Mouse (Mus musculus) forebrain, embryonic 16.5 days (tissue): Measurements from ENCODE around the gene Kcnd1. TPM values are rescaled to one million over a fixed set of nuclear protein-coding genes. Genes with fewer than 3 reads are reported as not detected.
A peak's percentile ranks its signal among the peaks of the same experiment; 100 is the strongest.

Experiments
- ATAC-seq: fragments of 200-750 bp; cut with Nextera tagmentation; 2 replicates; pipeline ENCODE4 v1.8.0; 2017; ENCODE audit warnings: mild to moderate bottlenecking, moderate library complexity
- H3K27ac ChIP-seq: fragments of 300-500 bp; sonication (generic); 2 replicates; pipeline ENCODE4 v1.5.1; 2014; ENCODE audit warnings: low read length, control low read depth
- H3K27me3 ChIP-seq: fragments of 300-500 bp; sonication (generic); replicated peaks from 2 replicates; pipeline ENCODE4 v1.6.1; 2014; ENCODE audit warnings: low read length; ENCODE audit not compliant: control insufficient read depth, insufficient read depth
- H3K36me3 ChIP-seq: fragments of 300-500 bp; sonication (generic); 2 replicates; pipeline ENCODE4 v1.6.1; 2014; ENCODE audit not compliant: control insufficient read depth, insufficient read depth
- H3K4me1 ChIP-seq: fragments of 300-500 bp; sonication (generic); replicated peaks from 2 replicates; pipeline ENCODE4 v1.6.1; 2014; ENCODE audit warnings: low read length; ENCODE audit not compliant: control insufficient read depth, insufficient read depth
- H3K4me2 ChIP-seq: fragments of 300-500 bp; sonication (generic); 2 replicates; pipeline ENCODE4 v1.6.1; 2014; ENCODE audit warnings: mild to moderate bottlenecking, low read length, control low read depth
- H3K4me3 ChIP-seq: fragments of 300-500 bp; sonication (generic); replicated peaks from 2 replicates; pipeline ENCODE4 v1.5.1; 2014; ENCODE audit warnings: mild to moderate bottlenecking, low read length, control low read depth
- H3K9ac ChIP-seq: fragments of 300-500 bp; sonication (generic); replicated peaks from 2 replicates; pipeline ENCODE4 v1.6.1; 2014; ENCODE audit warnings: low read depth, low read length, control low read depth
- H3K9me3 ChIP-seq: fragments of 300-500 bp; sonication (generic); 2 replicates; pipeline ENCODE4 v1.6.1; 2016; ENCODE audit warnings: low read length; ENCODE audit not compliant: control insufficient read depth
- WGBS: fragments of 180-500 bp; shearing (Covaris S2); extraction: QIAGEN DNeasy Blood & Tissue Kit; methylation state at CpG from one replicate; pipeline ENCODE4 v1.1.7; 2014; 5-methylcytosine and 5-hydroxymethylcytosine counted together
- polyA plus RNA-seq: library from polyadenylated mRNA; unstranded; fragments of >200 nt; fragmentation: Nextera tagmentation; extraction: Ambion mirVana; gene quantifications from 2 replicates; pipeline ENCODE4 v1.2.1, GENCODE M21; 2015

Kcnd1 gene
- polyA plus RNA-seq, 1 experiment from 2014 or later = 4.0 TPM

- peak overlapping the region; percentile 70 for H3K4me3 ChIP-seq
- no peaks in the 10 kb centered on the region for H3K36me3 ChIP-seq
- WGBS = 20% methylated on average over 34 of the region's 42 CpGs
- H3K4me2 ChIP-seq = peak overlapping the region; percentile 72
- H3K27me3 ChIP-seq = no peaks in the 10 kb centered on the region
- peaks cover 21% of the 10 kb centered on the region for H3K4me1 ChIP-seq
- H3K9me3 ChIP-seq = no peaks in the 10 kb centered on the region
- peak overlapping the region; percentile 91 for H3K27ac ChIP-seq
- H3K9ac ChIP-seq = peak overlapping the region; percentile 75
- ATAC-seq = no peak
These were observed 20.2 kb downstream of the Kcnd1 start for GRCm38 (mm10) chrX:7842318-7842717.

- H3K27me3 ChIP-seq = no peaks in the 10 kb centered on the region
- WGBS = 56% methylated on average over 2 of the region's 2 CpGs
- H3K4me2 ChIP-seq = no peak overlapping the region
- H3K4me1 ChIP-seq = peaks cover 21% of the 10 kb centered on the region
- 0 out of 2 replicates have a peak, but pooled peaks have one; percentile 55 for ATAC-seq
- 0 out of 2 replicates have a peak, but pooled peaks cover 2% of the 10 kb centered on the region for H3K36me3 ChIP-seq
- H3K27ac ChIP-seq = no peak overlapping the region
- H3K9me3 ChIP-seq = no peaks in the 10 kb centered on the region
- no peak overlapping the region for H3K9ac ChIP-seq
- H3K4me3 ChIP-seq = no peak overlapping the region
These were observed 25.8 kb downstream of the Kcnd1 start for GRCm38 (mm10) chrX:7847845-7848244.

- H3K27me3 ChIP-seq = no peaks in the 10 kb centered on the region
- H3K4me1 ChIP-seq = no peaks in the 10 kb centered on the region
- no peak for ATAC-seq
- no peak overlapping the region for H3K4me3 ChIP-seq
- no peak overlapping the region for H3K4me2 ChIP-seq
- no peak overlapping the region for H3K27ac ChIP-seq
- no peaks in the 10 kb centered on the region for H3K9me3 ChIP-seq
- H3K9ac ChIP-seq = no peak overlapping the region
- H3K36me3 ChIP-seq = 0 out of 2 replicates have a peak, but pooled peaks cover 2% of the 10 kb centered on the region
- 54% methylated on average over 2 of the region's 2 CpGs for WGBS
These were observed 32.5 kb downstream of the Kcnd1 start for GRCm38 (mm10) chrX:7854578-7854977.

GRCm38 (mm10) chrX:7859191-7859753 lies 37.2 kb downstream of the Kcnd1 start:
- no peak for ATAC-seq
- no peaks in the 10 kb centered on the region for H3K36me3 ChIP-seq
- no peaks in the 10 kb centered on the region for H3K4me1 ChIP-seq
- WGBS = 86% methylated on average over 3 of the region's 3 CpGs
- H3K4me3 ChIP-seq = no peak overlapping the region
- H3K27me3 ChIP-seq = no peaks in the 10 kb centered on the region
- H3K9me3 ChIP-seq = no peaks in the 10 kb centered on the region
- no peak overlapping the region for H3K9ac ChIP-seq
- H3K4me2 ChIP-seq = no peak overlapping the region
- H3K27ac ChIP-seq = no peak overlapping the region

GRCm38 (mm10) chrX:7863181-7863580 lies 41.1 kb downstream of the Kcnd1 start:
- Histone ChIP-seq H3K4me1 (no peaks in the 10 kb centered on the region), H3K4me2 (no peak overlapping the region), H3K27me3 (no peaks in the 10 kb centered on the region), H3K9me3 (no peaks in the 10 kb centered on the region), H3K9ac (no peak overlapping the region), H3K36me3 (no peaks in the 10 kb centered on the region), H3K4me3 (no peak overlapping the region), H3K27ac (no peak overlapping the region)
- WGBS = 93% methylated on average over 1 of the region's 1 CpGs
- no peak for ATAC-seq

GRCm38 (mm10) chrX:7864551-7864950 lies 42.5 kb downstream of the Kcnd1 start:
- WGBS = 86% methylated on average over 3 of the region's 3 CpGs
- no peaks in the 10 kb centered on the region for H3K27me3 ChIP-seq
- no peak overlapping the region for H3K4me2 ChIP-seq
- no peak overlapping the region for H3K27ac ChIP-seq
- no peak for ATAC-seq
- no peak overlapping the region for H3K9ac ChIP-seq
- no peaks in the 10 kb centered on the region for H3K36me3 ChIP-seq
- no peaks in the 10 kb centered on the region for H3K4me1 ChIP-seq
- H3K4me3 ChIP-seq = no peak overlapping the region
- no peaks in the 10 kb centered on the region for H3K9me3 ChIP-seq

- Histone ChIP-seq H3K9ac (no peak overlapping the region), H3K9me3 (no peaks in the 10 kb centered on the region), H3K27ac (no peak overlapping the region), H3K36me3 (no peaks in the 10 kb centered on the region), H3K4me1 (no peaks in the 10 kb centered on the region), H3K4me3 (no peak overlapping the region), H3K4me2 (no peak overlapping the region), H3K27me3 (no peaks in the 10 kb centered on the region)
- WGBS = 97% methylated on average over 2 of the region's 2 CpGs
- no peak for ATAC-seq
These were observed 43.3 kb downstream of the Kcnd1 start for GRCm38 (mm10) chrX:7865343-7865742.

GRCm38 (mm10) chrX:7865786-7866185 lies 43.7 kb downstream of the Kcnd1 start:
- H3K36me3 ChIP-seq = no peaks in the 10 kb centered on the region
- no peaks in the 10 kb centered on the region for H3K27me3 ChIP-seq
- H3K4me2 ChIP-seq = no peak overlapping the region
- H3K4me3 ChIP-seq = no peak overlapping the region
- H3K27ac ChIP-seq = no peak overlapping the region
- no peak for ATAC-seq
- H3K4me1 ChIP-seq = no peaks in the 10 kb centered on the region
- no peak overlapping the region for H3K9ac ChIP-seq
- 72% methylated on average over 2 of the region's 2 CpGs for WGBS
- H3K9me3 ChIP-seq = no peaks in the 10 kb centered on the region

GRCm38 (mm10) chrX:7867141-7867540 lies 45.1 kb downstream of the Kcnd1 start:
- ATAC-seq = no peak
- Histone ChIP-seq H3K9ac (no peak overlapping the region), H3K4me3 (no peak overlapping the region), H3K4me1 (no peaks in the 10 kb centered on the region), H3K4me2 (no peak overlapping the region), H3K27me3 (no peaks in the 10 kb centered on the region), H3K9me3 (no peaks in the 10 kb centered on the region), H3K27ac (no peak overlapping the region), H3K36me3 (peaks cover 3% of the 10 kb centered on the region; the same call in 1 of the 2 replicates)
- 100% methylated on average over 1 of the region's 1 CpGs for WGBS

GRCm38 (mm10) chrX:7868506-7868905 lies 46.4 kb downstream of the Kcnd1 start:
- H3K27ac ChIP-seq = no peak overlapping the region
- H3K36me3 ChIP-seq = peaks cover 3% of the 10 kb centered on the region; the same call in 1 of the 2 replicates
- H3K9ac ChIP-seq = no peak overlapping the region
- no peaks in the 10 kb centered on the region for H3K4me1 ChIP-seq
- 52% methylated on average over 2 of the region's 2 CpGs for WGBS
- H3K27me3 ChIP-seq = no peaks in the 10 kb centered on the region
- no peaks in the 10 kb centered on the region for H3K9me3 ChIP-seq
- ATAC-seq = no peak
- no peak overlapping the region for H3K4me3 ChIP-seq
- no peak overlapping the region for H3K4me2 ChIP-seq
